Mouse (Mus musculus): Measurements from ENCODE around the gene Asb1. TPM values are rescaled to one million over a fixed set of nuclear protein-coding genes. Genes with fewer than 3 reads are reported as not detected.
A peak's percentile ranks its signal among the peaks of the same experiment; 100 is the strongest.

The Asb1 gene
- 10 to 100 TPM; 16.1 to 17.3 TPM for total RNA-seq (2021)

- peak; percentile 94 for DNase-seq (ENCODE audit: low spot score)
- intact Hi-C loops (cut with DNase I) = loop anchor here (10.0 kb wide), 1 partner anchor 934 kb away; the partner anchor contains the start of gene Ndufa10
Measured at GRCm38 (mm10) chr1:91540271-91540826, at the start of gene Asb1. Asb1 (plus strand) TSS chr1:91540544.

- no peak for DNase-seq (ENCODE audit: low spot score)
- intact Hi-C loops (cut with DNase I) = no loop called here
Measured at GRCm38 (mm10) chr1:91492740-91493139, 47.6 kb upstream of the Asb1 start.

- intact Hi-C loops (cut with DNase I) = no loop called here
- DNase-seq (ENCODE audit: low spot score) = no peak
Measured at GRCm38 (mm10) chr1:91493938-91494337, 46.4 kb upstream of the Asb1 start.

- intact Hi-C loops (cut with DNase I) = no loop called here
- DNase-seq (ENCODE audit: low spot score) = peak; percentile 81
Measured at GRCm38 (mm10) chr1:91494457-91495140, 45.7 kb upstream of the Asb1 start, which contains the start of gene Traf3ip1. Traf3ip1 (plus strand) TSS chr1:91494647.

GRCm38 (mm10) chr1:91495321-91495720 is 45.0 kb upstream of the Asb1 start:
- intact Hi-C loops (cut with DNase I) = no loop called here
- no peak for DNase-seq (ENCODE audit: low spot score)

- DNase-seq (ENCODE audit: low spot score) = no peak
- intact Hi-C loops (cut with DNase I) = no loop called here
Measured at GRCm38 (mm10) chr1:91498579-91498978, 41.8 kb upstream of the Asb1 start.

GRCm38 (mm10) chr1:91504615-91505014 is 35.7 kb upstream of the Asb1 start:
- intact Hi-C loops (cut with DNase I) = no loop called here
- no peak for DNase-seq (ENCODE audit: low spot score)

- intact Hi-C loops (cut with DNase I) = no loop called here
- no peak for DNase-seq (ENCODE audit: low spot score)
Measured at GRCm38 (mm10) chr1:91514916-91515315, 25.4 kb upstream of the Asb1 start.

- intact Hi-C loops (cut with DNase I) = no loop called here
- no peak for DNase-seq (ENCODE audit: low spot score)
Measured at GRCm38 (mm10) chr1:91515642-91516041, 24.7 kb upstream of the Asb1 start.

- peak; percentile 10 for DNase-seq (ENCODE audit: low spot score)
- intact Hi-C loops (cut with DNase I) = loop anchor here (2.0 kb wide), 3 partner anchors 41 to 351 kb away; no protein-coding TSS in a partner anchor
Measured at GRCm38 (mm10) chr1:91523759-91524158, 16.6 kb upstream of the Asb1 start.

GRCm38 (mm10) chr1:91525838-91526237 is 14.5 kb upstream of the Asb1 start:
- intact Hi-C loops (cut with DNase I) = no loop called here
- no peak for DNase-seq (ENCODE audit: low spot score)

- intact Hi-C loops (cut with DNase I) = no loop called here
- DNase-seq (ENCODE audit: low spot score) = no peak
Measured at GRCm38 (mm10) chr1:91530166-91530565, 10.2 kb upstream of the Asb1 start.

- DNase-seq (ENCODE audit: low spot score) = no peak
- intact Hi-C loops (cut with DNase I) = no loop called here
Measured at GRCm38 (mm10) chr1:91532243-91532642, 8.1 kb upstream of the Asb1 start.

GRCm38 (mm10) chr1:91532892-91533291 is 7.5 kb upstream of the Asb1 start:
- intact Hi-C loops (cut with DNase I) = no loop called here
- DNase-seq (ENCODE audit: low spot score) = no peak

- DNase-seq (ENCODE audit: low spot score) = no peak
- intact Hi-C loops (cut with DNase I) = no loop called here
Measured at GRCm38 (mm10) chr1:91533483-91533882, 6.9 kb upstream of the Asb1 start.

GRCm38 (mm10) chr1:91533961-91534723 is 6.2 kb upstream of the Asb1 start:
- no peak for DNase-seq (ENCODE audit: low spot score)
- intact Hi-C loops (cut with DNase I) = no loop called here

GRCm38 (mm10) chr1:91537786-91538569 is 2.4 kb upstream of the Asb1 start:
- intact Hi-C loops (cut with DNase I) = no loop called here
- DNase-seq (ENCODE audit: low spot score) = no peak

GRCm38 (mm10) chr1:91538570-91538929 is 1.8 kb upstream of the Asb1 start:
- intact Hi-C loops (cut with DNase I) = no loop called here
- DNase-seq (ENCODE audit: low spot score) = no peak

- no peak for DNase-seq (ENCODE audit: low spot score)
- intact Hi-C loops (cut with DNase I) = no loop called here
Measured at GRCm38 (mm10) chr1:91539246-91539645, 1.1 kb upstream of the Asb1 start.

GRCm38 (mm10) chr1:91539704-91540270 is 557 bp upstream of the Asb1 start:
- DNase-seq (ENCODE audit: low spot score) = no peak
- intact Hi-C loops (cut with DNase I) = loop anchor here (10.0 kb wide), 1 partner anchor 935 kb away; the partner anchor contains the start of gene Ndufa10

Measured in heart, postnatal 25 days (tissue).